Mouse (Mus musculus) liver, adult (tissue): ENCODE measurements around the gene Psmd14.

ENCODE experiments used
- GATA4 ChIP-seq: IDR thresholded peaks from 2 replicates; pipeline ENCODE4 v1.6.1; 2014; ENCODE audit warnings: mild to moderate bottlenecking, low read length; ENCODE audit not compliant: insufficient replicate concordance

Gene Psmd14

GRCm38 (mm10) chr2:61711108-61712040 is at the start of gene Psmd14:
TSS of gene Psmd14 (plus strand) at chr2:61711694.
- no peak for TF ChIP-seq GATA4

- TF ChIP-seq GATA4: peak; percentile 94; the same call in 1 of the 2 replicates
Measured at GRCm38 (mm10) chr2:61662833-61663232, 48.7 kb upstream of the Psmd14 start.

- no peak for TF ChIP-seq GATA4
Measured at GRCm38 (mm10) chr2:61663573-61664241, 47.8 kb upstream of the Psmd14 start.

- TF ChIP-seq GATA4: no peak
Measured at GRCm38 (mm10) chr2:61667420-61667819, 44.1 kb upstream of the Psmd14 start.

- TF ChIP-seq GATA4: no peak
Measured at GRCm38 (mm10) chr2:61668260-61668659, 43.2 kb upstream of the Psmd14 start.

GRCm38 (mm10) chr2:61674555-61674954 is 36.9 kb upstream of the Psmd14 start:
- no peak for TF ChIP-seq GATA4

GRCm38 (mm10) chr2:61681572-61681971 is 29.9 kb upstream of the Psmd14 start:
- no peak for TF ChIP-seq GATA4

GRCm38 (mm10) chr2:61686533-61686932 is 25.0 kb upstream of the Psmd14 start:
- TF ChIP-seq GATA4: no peak

- TF ChIP-seq GATA4: no peak
Measured at GRCm38 (mm10) chr2:61689086-61689485, 22.4 kb upstream of the Psmd14 start.

- no peak for TF ChIP-seq GATA4
Measured at GRCm38 (mm10) chr2:61709570-61709969, 1.9 kb upstream of the Psmd14 start.

- TF ChIP-seq GATA4: no peak
Measured at GRCm38 (mm10) chr2:61712526-61712925, 1.0 kb downstream of the Psmd14 start.

GRCm38 (mm10) chr2:61722401-61722982 is 11.0 kb downstream of the Psmd14 start:
- no peak for TF ChIP-seq GATA4

- TF ChIP-seq GATA4: no peak
Measured at GRCm38 (mm10) chr2:61732802-61733486, 21.4 kb downstream of the Psmd14 start.

GRCm38 (mm10) chr2:61734175-61734574 is 22.7 kb downstream of the Psmd14 start:
- TF ChIP-seq GATA4: no peak

- TF ChIP-seq GATA4: no peak
Measured at GRCm38 (mm10) chr2:61746051-61746450, 34.6 kb downstream of the Psmd14 start.
